Mouse (Mus musculus): ENCODE data around the gene Hdhd5. TPM values are rescaled to one million over a fixed set of nuclear protein-coding genes. Genes with fewer than 3 reads are reported as not detected.

Gene Hdhd5
- polyA plus RNA-seq, 1 experiment, result 62.4 TPM

- H3K4me3 ChIP-seq (ENCODE audit: control insufficient read depth, insufficient read depth, low read length), result no peak overlapping the region
- 21% methylated on average over 16 of the region's 16 CpGs for WGBS
- H3K4me1 ChIP-seq (replicated peaks; ENCODE audit: control insufficient read depth, insufficient read depth, low read length), result 0 out of 2 replicates have a peak, but pooled peaks cover 3% of the 10 kb centered on the region
- peak; percentile 93; the same call in 1 of the 2 replicates for TF ChIP-seq CTCF (IDR thresholded peaks at IDR 0.05; ENCODE audit: borderline replicate concordance, control insufficient read depth, extremely low read depth, insufficient read depth, low read length, poor library complexity)
- TF ChIP-seq POLR2A (IDR thresholded peaks at IDR 0.05; ENCODE audit: control insufficient read depth, extremely low read depth, insufficient read depth, low read length, poor library complexity), result no peak
- H3K36me3 ChIP-seq (ENCODE audit: control insufficient read depth, insufficient read depth, low read length), result no peaks in the 10 kb centered on the region
- peak; percentile 70 for DNase-seq
- H3K27ac ChIP-seq (ENCODE audit: control insufficient read depth, insufficient read depth, low read length), result no peak overlapping the region
- H3K27me3 ChIP-seq (ENCODE audit: control insufficient read depth, insufficient read depth, low read length), result no peaks in the 10 kb centered on the region
These were observed 8.1 kb upstream of the Hdhd5 start for GRCm38 (mm10) chr6:120539132-120539759.

- no peaks in the 10 kb centered on the region for H3K27me3 ChIP-seq (ENCODE audit: control insufficient read depth, insufficient read depth, low read length)
- WGBS, result 83% methylated on average over 2 of the region's 2 CpGs
- H3K36me3 ChIP-seq (ENCODE audit: control insufficient read depth, insufficient read depth, low read length), result no peaks in the 10 kb centered on the region
- H3K4me3 ChIP-seq (ENCODE audit: control insufficient read depth, insufficient read depth, low read length), result no peak overlapping the region
- peaks cover 6% of the 10 kb centered on the region; the same call in 1 of the 2 replicates for H3K4me1 ChIP-seq (replicated peaks; ENCODE audit: control insufficient read depth, insufficient read depth, low read length)
- DNase-seq, result peak; percentile 8
- TF ChIP-seq POLR2A (IDR thresholded peaks at IDR 0.05; ENCODE audit: control insufficient read depth, extremely low read depth, insufficient read depth, low read length, poor library complexity) (no peak), CTCF (IDR thresholded peaks at IDR 0.05; ENCODE audit: borderline replicate concordance, control insufficient read depth, extremely low read depth, insufficient read depth, low read length, poor library complexity) (no peak)
- no peak overlapping the region for H3K27ac ChIP-seq (ENCODE audit: control insufficient read depth, insufficient read depth, low read length)
These were observed 5.2 kb upstream of the Hdhd5 start for GRCm38 (mm10) chr6:120536337-120536736.

- H3K4me3 ChIP-seq (ENCODE audit: control insufficient read depth, insufficient read depth, low read length), result no peak overlapping the region
- H3K27me3 ChIP-seq (ENCODE audit: control insufficient read depth, insufficient read depth, low read length), result no peaks in the 10 kb centered on the region
- peaks cover 16% of the 10 kb centered on the region for H3K4me1 ChIP-seq (replicated peaks; ENCODE audit: control insufficient read depth, insufficient read depth, low read length)
- H3K27ac ChIP-seq (ENCODE audit: control insufficient read depth, insufficient read depth, low read length), result no peak overlapping the region
- TF ChIP-seq CTCF (IDR thresholded peaks at IDR 0.05; ENCODE audit: borderline replicate concordance, control insufficient read depth, extremely low read depth, insufficient read depth, low read length, poor library complexity), result no peak
- TF ChIP-seq POLR2A (IDR thresholded peaks at IDR 0.05; ENCODE audit: control insufficient read depth, extremely low read depth, insufficient read depth, low read length, poor library complexity), result no peak
- WGBS, result 90% methylated on average over 1 of the region's 1 CpGs
- no peak for DNase-seq
- no peaks in the 10 kb centered on the region for H3K36me3 ChIP-seq (ENCODE audit: control insufficient read depth, insufficient read depth, low read length)
These were observed 1.5 kb upstream of the Hdhd5 start for GRCm38 (mm10) chr6:120532594-120532993.

- H3K27ac ChIP-seq (ENCODE audit: control insufficient read depth, insufficient read depth, low read length), result peak overlapping the region; percentile 97
- no peaks in the 10 kb centered on the region for H3K27me3 ChIP-seq (ENCODE audit: control insufficient read depth, insufficient read depth, low read length)
- peak overlapping the region; percentile 17; the same call in 1 of the 2 replicates for H3K4me3 ChIP-seq (ENCODE audit: control insufficient read depth, insufficient read depth, low read length)
- TF ChIP-seq CTCF (IDR thresholded peaks at IDR 0.05; ENCODE audit: borderline replicate concordance, control insufficient read depth, extremely low read depth, insufficient read depth, low read length, poor library complexity) (no peak), POLR2A (IDR thresholded peaks at IDR 0.05; ENCODE audit: control insufficient read depth, extremely low read depth, insufficient read depth, low read length, poor library complexity) (no peak)
- WGBS, result 5% methylated on average over 4 of the region's 4 CpGs
- DNase-seq, result peak; percentile 50
- H3K4me1 ChIP-seq (replicated peaks; ENCODE audit: control insufficient read depth, insufficient read depth, low read length), result peaks cover 16% of the 10 kb centered on the region
- no peaks in the 10 kb centered on the region for H3K36me3 ChIP-seq (ENCODE audit: control insufficient read depth, insufficient read depth, low read length)
These were observed 2.0 kb downstream of the Hdhd5 start for GRCm38 (mm10) chr6:120529123-120529522.

GRCm38 (mm10) chr6:120524796-120525195 is 6.3 kb downstream of the Hdhd5 start:
- 93% methylated on average over 5 of the region's 5 CpGs for WGBS
- Histone ChIP-seq H3K36me3 (ENCODE audit: control insufficient read depth, insufficient read depth, low read length) (peaks cover 35% of the 10 kb centered on the region), H3K27me3 (ENCODE audit: control insufficient read depth, insufficient read depth, low read length) (no peaks in the 10 kb centered on the region), H3K4me1 (replicated peaks; ENCODE audit: control insufficient read depth, insufficient read depth, low read length) (peaks cover 11% of the 10 kb centered on the region), H3K4me3 (ENCODE audit: control insufficient read depth, insufficient read depth, low read length) (no peak overlapping the region), H3K27ac (ENCODE audit: control insufficient read depth, insufficient read depth, low read length) (no peak overlapping the region)
- TF ChIP-seq POLR2A (IDR thresholded peaks at IDR 0.05; ENCODE audit: control insufficient read depth, extremely low read depth, insufficient read depth, low read length, poor library complexity), result no peak
- no peak for TF ChIP-seq CTCF (IDR thresholded peaks at IDR 0.05; ENCODE audit: borderline replicate concordance, control insufficient read depth, extremely low read depth, insufficient read depth, low read length, poor library complexity)
- no peak for DNase-seq

- WGBS, result 93% methylated on average over 5 of the region's 5 CpGs
- TF ChIP-seq CTCF (IDR thresholded peaks at IDR 0.05; ENCODE audit: borderline replicate concordance, control insufficient read depth, extremely low read depth, insufficient read depth, low read length, poor library complexity) (no peak), POLR2A (IDR thresholded peaks at IDR 0.05; ENCODE audit: control insufficient read depth, extremely low read depth, insufficient read depth, low read length, poor library complexity) (no peak)
These were observed 11.5 kb downstream of the Hdhd5 start for GRCm38 (mm10) chr6:120519647-120520046.

More at GRCm38 (mm10) chr6:120519647-120520046, 11.5 kb downstream of the Hdhd5 start:
- Histone ChIP-seq H3K27me3 (ENCODE audit: control insufficient read depth, insufficient read depth, low read length) (no peaks in the 10 kb centered on the region), H3K4me1 (replicated peaks; ENCODE audit: control insufficient read depth, insufficient read depth, low read length) (no peaks in the 10 kb centered on the region), H3K36me3 (ENCODE audit: control insufficient read depth, insufficient read depth, low read length) (peaks cover 56% of the 10 kb centered on the region), H3K27ac (ENCODE audit: control insufficient read depth, insufficient read depth, low read length) (no peak overlapping the region), H3K4me3 (ENCODE audit: control insufficient read depth, insufficient read depth, low read length) (no peak overlapping the region)
- DNase-seq, result no peak
